Mouse (Mus musculus): ENCODE measurements at regions not wholly inside any gene's neighbourhood (a gene's known extent, or its start where the extent isn't known, plus 50 kb on each side); places are given as distances from the start of the nearest gene placed in this dataset.

DNA sequence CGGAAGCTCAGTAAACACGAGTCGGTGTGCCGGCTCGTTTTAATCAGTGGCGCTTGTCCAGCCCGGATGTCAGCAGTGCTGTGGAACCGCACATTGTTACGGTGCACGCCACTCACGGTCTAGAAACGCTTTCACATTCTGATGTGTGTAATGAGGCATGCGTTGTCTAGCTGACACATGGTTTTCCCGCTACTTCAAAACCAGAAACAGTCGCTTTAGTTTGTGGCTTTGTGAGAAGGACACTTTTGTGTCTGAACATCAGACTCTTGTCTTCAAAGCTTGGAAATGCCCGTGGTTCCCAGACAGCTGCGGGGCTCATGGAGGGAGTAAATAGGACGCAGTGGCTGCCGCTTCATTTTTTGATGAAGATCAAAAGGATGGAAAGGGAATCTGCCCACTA lies 77.0 kb upstream of the Lgr5 start:
- Histone ChIP-seq H3K36me3 (ENCODE audit: control insufficient read depth, insufficient read depth, low read length) (no peaks in the 10 kb centered on the region), H3K4me1 (ENCODE audit: control insufficient read depth, insufficient read depth, low read length) (no peaks in the 10 kb centered on the region), H3K9ac (ENCODE audit: low read depth, low read length) (no peak overlapping the region), H3K4me2 (ENCODE audit: low read depth, low read length) (peak overlapping the region; percentile 6), H3K27ac (replicated peaks; ENCODE audit: low read depth, low read length) (no peak overlapping the region), H3K27me3 (replicated peaks; ENCODE audit: control insufficient read depth, insufficient read depth, low read length) (no peaks in the 10 kb centered on the region), H3K9me3 (ENCODE audit: control insufficient read depth, low read length) (no peaks in the 10 kb centered on the region), H3K4me3 (ENCODE audit: low read depth, low read length) (peak overlapping the region; percentile 7; the same call in 1 of the 2 replicates)
- ATAC-seq (ENCODE audit: low read depth) (no peak), DNase-seq (ENCODE audit: low spot score) (peak; percentile 31)
- 50% methylated on average over 19 of the region's 19 CpGs for WGBS

DNA sequence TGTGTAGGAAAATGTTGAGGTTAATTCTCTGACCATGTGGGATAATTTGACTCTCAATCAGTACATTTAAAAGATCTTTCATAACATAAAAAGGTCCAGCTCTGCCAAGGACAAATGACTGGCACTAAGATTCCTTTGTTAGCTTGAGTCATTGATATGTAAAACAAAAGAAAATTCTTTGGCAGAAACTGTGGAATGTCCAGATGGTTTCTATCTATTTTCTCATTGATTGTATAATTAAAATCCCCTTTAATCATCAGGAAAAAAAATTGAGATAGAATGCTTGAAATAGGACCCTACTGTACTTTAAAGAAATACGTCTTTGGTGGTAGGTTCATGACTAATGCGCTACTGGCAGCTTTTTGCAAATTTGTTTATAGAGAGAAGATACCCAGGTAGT lies 89.1 kb upstream of the Lgr5 start:
- Histone ChIP-seq H3K9me3 (ENCODE audit: control insufficient read depth, low read length) (no peaks in the 10 kb centered on the region), H3K27me3 (replicated peaks; ENCODE audit: control insufficient read depth, insufficient read depth, low read length) (no peaks in the 10 kb centered on the region), H3K9ac (ENCODE audit: low read depth, low read length) (no peak overlapping the region), H3K4me3 (ENCODE audit: low read depth, low read length) (no peak overlapping the region), H3K36me3 (ENCODE audit: control insufficient read depth, insufficient read depth, low read length) (no peaks in the 10 kb centered on the region), H3K27ac (replicated peaks; ENCODE audit: low read depth, low read length) (no peak overlapping the region), H3K4me2 (ENCODE audit: low read depth, low read length) (no peak overlapping the region), H3K4me1 (ENCODE audit: control insufficient read depth, insufficient read depth, low read length) (no peaks in the 10 kb centered on the region)
- ATAC-seq (ENCODE audit: low read depth) = no peak
- 73% methylated on average over 2 of the region's 2 CpGs for WGBS
- no peak for DNase-seq (ENCODE audit: low spot score)

DNA sequence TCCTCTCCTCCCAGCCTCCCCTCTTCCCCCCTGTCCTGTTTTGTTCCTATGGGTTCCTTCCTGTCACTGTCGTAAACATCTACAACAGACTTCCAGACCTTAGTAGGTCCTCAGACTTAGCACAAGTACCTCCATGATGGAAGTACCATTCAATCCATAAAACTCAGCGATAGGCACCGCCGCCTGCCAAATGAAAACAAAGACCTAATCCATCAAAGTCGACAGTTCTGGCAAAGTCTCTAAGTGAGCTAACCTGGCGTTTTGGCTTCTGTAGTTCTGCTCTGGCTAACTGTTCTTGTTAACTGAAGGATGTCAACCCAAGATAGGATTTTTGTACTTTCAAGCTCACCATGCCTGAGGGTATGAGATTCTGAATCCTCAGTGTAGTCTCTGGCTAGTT lies 93.5 kb upstream of the Lgr5 start:
- Histone ChIP-seq H3K36me3 (ENCODE audit: control insufficient read depth, insufficient read depth, low read length) (no peaks in the 10 kb centered on the region), H3K4me2 (ENCODE audit: low read depth, low read length) (no peak overlapping the region), H3K4me3 (ENCODE audit: low read depth, low read length) (no peak overlapping the region), H3K9me3 (ENCODE audit: control insufficient read depth, low read length) (no peaks in the 10 kb centered on the region), H3K27me3 (replicated peaks; ENCODE audit: control insufficient read depth, insufficient read depth, low read length) (no peaks in the 10 kb centered on the region), H3K27ac (replicated peaks; ENCODE audit: low read depth, low read length) (no peak overlapping the region), H3K9ac (ENCODE audit: low read depth, low read length) (no peak overlapping the region), H3K4me1 (ENCODE audit: control insufficient read depth, insufficient read depth, low read length) (no peaks in the 10 kb centered on the region)
- ATAC-seq (ENCODE audit: low read depth) (no peak), DNase-seq (ENCODE audit: low spot score) (no peak)
- WGBS = 76% methylated on average over 6 of the region's 6 CpGs

DNA sequence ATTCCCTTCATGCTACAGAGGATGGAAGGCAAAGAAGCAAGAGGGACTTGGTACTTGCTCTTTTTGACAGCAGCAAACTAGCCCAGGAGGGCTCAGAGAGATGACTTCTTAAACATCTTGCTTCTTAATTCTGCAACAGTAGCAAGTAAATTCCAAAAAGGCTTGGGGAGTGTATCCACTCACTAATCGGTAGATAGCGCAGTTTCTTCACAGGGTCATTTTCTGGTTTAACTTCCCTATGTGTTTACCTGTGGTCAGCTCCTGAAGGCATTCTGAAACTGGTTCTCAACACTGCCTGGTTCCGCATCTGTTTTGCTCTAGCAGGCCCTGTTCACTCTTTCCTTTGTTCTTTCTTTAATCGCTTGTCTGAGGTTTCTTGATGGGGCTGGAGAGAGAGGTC lies 104.4 kb upstream of the Lgr5 start:
- 88% methylated on average over 4 of the region's 4 CpGs for WGBS
- ATAC-seq (ENCODE audit: low read depth) = no peak

DNA sequence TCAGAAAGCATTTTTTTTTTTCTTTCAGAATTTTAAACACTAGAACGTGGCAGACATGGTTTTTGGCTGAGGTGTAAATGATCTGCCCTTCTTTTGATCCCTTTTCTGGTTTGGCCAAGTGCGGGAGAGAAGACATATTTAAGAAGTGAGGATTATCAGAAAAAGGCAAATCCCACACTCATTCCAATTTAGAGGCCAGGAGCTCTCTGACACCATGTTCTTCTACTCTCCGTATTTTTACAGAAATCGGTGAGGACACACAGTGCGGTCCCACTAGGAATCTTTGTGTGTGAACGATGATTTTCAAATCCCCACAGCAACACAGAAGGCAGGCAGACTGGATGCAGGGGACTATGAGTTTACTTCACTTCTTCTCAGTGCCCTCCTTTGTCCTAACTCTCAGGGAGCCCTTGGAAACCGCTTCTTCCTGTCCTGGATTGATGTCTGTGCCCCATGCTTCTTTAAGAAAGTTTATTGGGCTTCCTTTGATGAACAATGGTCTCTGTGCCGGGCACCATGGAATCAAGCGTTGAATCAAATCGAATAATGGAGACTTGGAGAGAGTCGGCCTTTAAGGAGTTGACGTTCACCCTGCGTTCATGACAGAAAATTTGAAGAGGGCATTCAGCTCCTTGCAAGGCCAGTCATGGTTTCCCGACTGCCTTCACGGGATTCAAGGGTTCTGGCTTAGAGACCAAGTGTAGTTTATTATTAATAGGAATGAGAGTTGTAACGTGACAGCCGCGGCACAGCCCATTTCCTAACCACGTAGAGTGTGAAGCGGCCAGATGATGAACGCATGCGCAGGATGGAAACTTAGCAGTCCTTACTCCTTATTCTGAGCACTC lies 106.6 kb upstream of the Lgr5 start:
- no peak overlapping the region for H3K4me2 ChIP-seq (ENCODE audit: low read depth, low read length)
- H3K27me3 ChIP-seq (replicated peaks; ENCODE audit: control insufficient read depth, insufficient read depth, low read length) = no peaks in the 10 kb centered on the region
- WGBS = 90% methylated on average over 22 of the region's 22 CpGs
- no peaks in the 10 kb centered on the region for H3K36me3 ChIP-seq (ENCODE audit: control insufficient read depth, insufficient read depth, low read length)
- no peaks in the 10 kb centered on the region for H3K9me3 ChIP-seq (ENCODE audit: control insufficient read depth, low read length)
- H3K4me1 ChIP-seq (ENCODE audit: control insufficient read depth, insufficient read depth, low read length) = no peaks in the 10 kb centered on the region
- no peak overlapping the region for H3K4me3 ChIP-seq (ENCODE audit: low read depth, low read length)
- no peak overlapping the region for H3K27ac ChIP-seq (replicated peaks; ENCODE audit: low read depth, low read length)
- DNase-seq (ENCODE audit: low spot score) = no peak
- no peak for ATAC-seq (ENCODE audit: low read depth)
- no peak overlapping the region for H3K9ac ChIP-seq (ENCODE audit: low read depth, low read length)

More for the DNA sequence above, 104.4 kb upstream of the Lgr5 start:
- no peaks in the 10 kb centered on the region for H3K4me1 ChIP-seq (ENCODE audit: control insufficient read depth, insufficient read depth, low read length)
- no peak overlapping the region for H3K4me3 ChIP-seq (ENCODE audit: low read depth, low read length)
- H3K27me3 ChIP-seq (replicated peaks; ENCODE audit: control insufficient read depth, insufficient read depth, low read length) = no peaks in the 10 kb centered on the region
- H3K9ac ChIP-seq (ENCODE audit: low read depth, low read length) = no peak overlapping the region
- no peak overlapping the region for H3K4me2 ChIP-seq (ENCODE audit: low read depth, low read length)
- H3K9me3 ChIP-seq (ENCODE audit: control insufficient read depth, low read length) = no peaks in the 10 kb centered on the region
- H3K36me3 ChIP-seq (ENCODE audit: control insufficient read depth, insufficient read depth, low read length) = no peaks in the 10 kb centered on the region
- no peak overlapping the region for H3K27ac ChIP-seq (replicated peaks; ENCODE audit: low read depth, low read length)
- no peak for DNase-seq (ENCODE audit: low spot score)

DNA sequence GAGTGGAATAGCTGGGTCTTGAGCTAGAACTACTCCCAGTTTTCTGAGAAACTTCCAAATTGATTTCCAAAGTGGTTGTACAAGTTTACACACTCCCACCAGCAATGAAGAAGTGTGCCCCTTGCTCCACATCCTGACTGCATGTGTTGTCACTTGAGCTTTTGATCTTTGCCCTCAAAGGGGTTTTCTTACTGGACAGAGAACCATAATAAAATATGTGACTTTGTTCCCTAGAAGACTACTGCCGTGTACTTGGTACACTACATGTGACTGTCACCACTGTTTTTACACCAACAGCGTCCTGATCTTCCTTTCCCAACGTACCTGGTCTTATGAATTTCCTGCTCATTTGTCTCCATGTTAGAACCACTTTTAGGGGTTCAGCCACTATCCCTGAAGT lies 114.3 kb upstream of the Tspan8 start:
- Histone ChIP-seq H3K9me3 (ENCODE audit: control insufficient read depth, low read length) (no peaks in the 10 kb centered on the region), H3K36me3 (ENCODE audit: control insufficient read depth, insufficient read depth, low read length) (no peaks in the 10 kb centered on the region), H3K27ac (replicated peaks; ENCODE audit: low read depth, low read length) (no peak overlapping the region), H3K9ac (ENCODE audit: low read depth, low read length) (no peak overlapping the region), H3K4me1 (ENCODE audit: control insufficient read depth, insufficient read depth, low read length) (no peaks in the 10 kb centered on the region), H3K4me2 (ENCODE audit: low read depth, low read length) (no peak overlapping the region), H3K27me3 (replicated peaks; ENCODE audit: control insufficient read depth, insufficient read depth, low read length) (no peaks in the 10 kb centered on the region), H3K4me3 (ENCODE audit: low read depth, low read length) (no peak overlapping the region)
- WGBS = 69% methylated on average over 3 of the region's 3 CpGs
- ATAC-seq (ENCODE audit: low read depth) (no peak), DNase-seq (ENCODE audit: low spot score) (no peak)

DNA sequence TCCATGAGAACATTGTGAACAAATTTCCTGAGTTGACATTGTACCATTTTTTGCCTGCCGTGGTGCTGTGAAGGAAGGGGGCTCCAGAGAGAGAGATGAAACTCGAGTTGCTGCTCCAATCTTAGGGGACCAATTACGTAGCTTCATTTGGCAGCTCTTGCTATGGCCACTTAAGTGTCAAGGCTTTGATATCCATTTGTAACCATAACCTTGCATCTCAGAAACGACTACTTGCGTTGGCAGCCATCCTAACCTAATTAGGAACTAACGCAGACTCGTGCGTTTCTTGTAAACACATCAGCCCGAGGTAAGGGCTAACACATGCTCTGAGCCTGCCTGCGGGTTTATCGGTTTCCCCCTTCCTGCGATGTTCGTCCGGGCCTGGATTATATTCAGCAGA lies 108.0 kb upstream of the Tspan8 start:
- Histone ChIP-seq H3K4me3 (ENCODE audit: low read depth, low read length) (no peak overlapping the region; the same call in 1 of the 2 replicates), H3K9me3 (ENCODE audit: control insufficient read depth, low read length) (no peaks in the 10 kb centered on the region), H3K4me2 (ENCODE audit: low read depth, low read length) (peak overlapping the region; percentile 43; the same call in 1 of the 2 replicates), H3K36me3 (ENCODE audit: control insufficient read depth, insufficient read depth, low read length) (no peaks in the 10 kb centered on the region), H3K9ac (ENCODE audit: low read depth, low read length) (no peak overlapping the region), H3K27ac (replicated peaks; ENCODE audit: low read depth, low read length) (no peak overlapping the region), H3K4me1 (ENCODE audit: control insufficient read depth, insufficient read depth, low read length) (peaks cover 4% of the 10 kb centered on the region), H3K27me3 (replicated peaks; ENCODE audit: control insufficient read depth, insufficient read depth, low read length) (no peaks in the 10 kb centered on the region)
- peak; percentile 84 for ATAC-seq (ENCODE audit: low read depth)
- peak; percentile 80 for DNase-seq (ENCODE audit: low spot score)
- WGBS = 33% methylated on average over 14 of the region's 14 CpGs

DNA sequence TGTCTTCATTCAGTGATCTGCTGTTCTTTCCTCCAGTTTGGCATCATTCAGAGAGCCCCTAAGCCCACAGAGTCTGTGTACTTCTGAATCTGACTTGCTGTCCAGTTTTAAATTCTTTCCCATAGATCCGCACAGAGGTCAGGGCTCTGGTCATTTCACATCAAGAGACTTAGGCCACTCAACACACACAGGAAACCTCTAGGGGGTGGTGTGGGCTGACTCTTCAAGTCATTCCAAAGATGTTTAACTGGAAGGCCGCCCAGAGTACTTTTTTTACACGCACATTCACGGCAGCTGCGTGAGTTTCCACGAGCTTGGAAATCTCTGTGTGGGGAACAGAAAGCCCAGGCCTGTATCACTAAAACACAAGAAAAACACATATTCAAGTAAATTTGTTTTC lies 102.7 kb upstream of the Tspan8 start:
- H3K9ac ChIP-seq (ENCODE audit: low read depth, low read length) = no peak overlapping the region
- H3K27me3 ChIP-seq (replicated peaks; ENCODE audit: control insufficient read depth, insufficient read depth, low read length) = no peaks in the 10 kb centered on the region
- no peak overlapping the region for H3K4me3 ChIP-seq (ENCODE audit: low read depth, low read length)
- H3K36me3 ChIP-seq (ENCODE audit: control insufficient read depth, insufficient read depth, low read length) = no peaks in the 10 kb centered on the region
- ATAC-seq (ENCODE audit: low read depth) (no peak), DNase-seq (ENCODE audit: low spot score) (peak; percentile 40)
- no peak overlapping the region for H3K4me2 ChIP-seq (ENCODE audit: low read depth, low read length)
- 35% methylated on average over 6 of the region's 6 CpGs for WGBS
- no peak overlapping the region for H3K27ac ChIP-seq (replicated peaks; ENCODE audit: low read depth, low read length)
- no peaks in the 10 kb centered on the region for H3K9me3 ChIP-seq (ENCODE audit: control insufficient read depth, low read length)
- H3K4me1 ChIP-seq (ENCODE audit: control insufficient read depth, insufficient read depth, low read length) = peaks cover 3% of the 10 kb centered on the region; the same call in 1 of the 2 replicates

DNA sequence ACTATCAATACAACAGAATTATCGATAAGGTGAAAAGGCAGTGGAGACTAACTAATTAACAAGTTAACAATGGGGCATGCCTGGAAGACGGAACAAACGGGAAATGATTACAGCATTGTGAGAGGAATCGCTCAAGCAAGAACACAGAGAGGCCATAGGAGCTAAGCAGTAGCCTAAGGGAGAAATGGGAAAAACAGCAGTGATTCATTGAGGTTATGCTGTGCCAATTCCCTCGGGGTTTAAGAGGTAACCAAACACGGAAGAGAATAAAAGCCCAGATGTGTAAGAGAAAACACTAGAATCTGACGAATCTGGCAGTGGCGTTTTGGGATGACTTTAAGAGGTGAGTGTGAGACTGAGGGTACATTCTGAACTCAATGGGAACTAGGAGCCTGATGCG lies 100.5 kb upstream of the Tspan8 start:
- H3K36me3 ChIP-seq (ENCODE audit: control insufficient read depth, insufficient read depth, low read length) = no peaks in the 10 kb centered on the region
- H3K4me1 ChIP-seq (ENCODE audit: control insufficient read depth, insufficient read depth, low read length) = 0 out of 2 replicates have a peak, but pooled peaks cover 3% of the 10 kb centered on the region
- no peaks in the 10 kb centered on the region for H3K27me3 ChIP-seq (replicated peaks; ENCODE audit: control insufficient read depth, insufficient read depth, low read length)
- no peak overlapping the region for H3K4me3 ChIP-seq (ENCODE audit: low read depth, low read length)
- H3K9me3 ChIP-seq (ENCODE audit: control insufficient read depth, low read length) = no peaks in the 10 kb centered on the region
- H3K9ac ChIP-seq (ENCODE audit: low read depth, low read length) = no peak overlapping the region
- DNase-seq (ENCODE audit: low spot score) (peak; percentile 23), ATAC-seq (ENCODE audit: low read depth) (no peak)
- 24% methylated on average over 9 of the region's 9 CpGs for WGBS
- no peak overlapping the region for H3K4me2 ChIP-seq (ENCODE audit: low read depth, low read length)
- H3K27ac ChIP-seq (replicated peaks; ENCODE audit: low read depth, low read length) = no peak overlapping the region
